Mouse (Mus musculus): ENCODE measurements around the gene Vti1a.

The Vti1a gene

DNA sequence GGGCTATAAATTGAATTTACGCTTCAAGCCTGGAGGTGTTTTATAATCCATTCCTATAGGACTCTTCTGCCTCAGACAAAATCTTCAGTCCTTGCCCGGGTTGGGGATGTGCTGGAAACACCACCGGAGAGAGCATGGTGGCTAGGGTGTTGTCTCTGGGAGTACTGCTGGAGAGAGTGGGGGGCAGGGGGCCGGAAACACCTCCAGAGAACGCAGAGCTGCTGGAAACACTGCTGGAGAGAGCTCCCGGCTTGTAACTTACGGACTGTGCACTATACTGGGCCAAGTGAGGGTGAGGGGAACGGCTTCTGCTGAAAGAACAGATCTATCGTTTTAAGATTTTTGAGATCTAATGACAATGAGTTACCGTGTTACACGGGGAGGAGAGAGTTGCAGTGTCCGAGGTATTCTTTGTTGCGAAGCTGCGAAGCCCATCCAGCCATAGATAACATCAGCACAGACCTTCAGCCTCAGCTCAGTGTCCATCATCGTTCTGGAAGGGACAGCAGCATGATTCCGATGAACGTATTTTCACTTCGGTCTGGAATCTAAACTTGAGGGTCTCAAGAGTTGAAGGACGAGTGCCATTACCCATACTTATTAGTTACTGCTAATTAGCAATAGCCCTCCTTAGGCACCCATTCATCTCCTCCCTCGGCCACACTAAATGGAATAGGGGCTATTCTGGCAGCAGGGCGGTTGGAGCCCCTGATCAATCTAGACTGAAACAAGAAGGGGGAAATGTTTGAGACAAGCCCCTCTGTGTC, 140.4 kb downstream of the Vti1a start:
- no peak for DNase-seq (ENCODE audit: low read depth, low spot score)

DNA sequence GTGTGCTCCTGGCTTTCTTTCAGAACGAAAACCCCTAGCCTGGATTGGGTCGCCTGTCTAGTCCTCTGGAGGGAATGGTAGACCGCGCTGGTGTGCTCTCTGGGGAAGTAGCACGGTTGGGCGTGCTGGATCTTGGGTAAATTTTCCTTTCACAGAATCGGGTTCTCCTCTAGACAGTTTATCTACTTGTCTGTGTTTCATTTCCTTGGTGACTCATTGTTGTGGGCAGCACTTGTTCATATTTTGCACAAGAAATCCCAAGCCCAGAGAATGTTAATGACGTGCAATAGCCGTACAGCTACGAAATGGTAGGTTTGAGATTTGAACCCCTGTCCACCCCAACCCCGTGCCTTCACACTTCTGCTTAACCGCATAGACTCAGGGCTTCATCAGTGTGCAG, 145.9 kb downstream of the Vti1a start:
- DNase-seq (ENCODE audit: low read depth, low spot score) = no peak

DNA sequence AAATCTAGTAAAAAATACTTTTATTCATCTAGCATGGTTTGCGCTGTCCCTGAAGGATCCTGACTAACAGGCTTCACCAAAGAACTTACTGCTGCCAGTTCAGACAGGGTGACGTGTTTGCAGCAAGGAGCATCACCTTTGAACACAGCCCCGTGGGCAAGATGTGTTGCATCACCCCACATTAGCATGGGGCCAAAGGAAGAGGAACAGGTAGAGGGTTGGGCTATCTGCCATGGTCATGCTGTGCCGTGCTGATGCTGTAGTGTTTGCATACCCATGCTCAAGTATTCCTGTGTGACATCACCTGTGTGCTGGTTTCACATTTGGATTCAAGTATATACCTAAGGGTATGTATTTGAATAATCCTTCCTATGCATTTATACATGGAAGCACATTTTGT, 147.6 kb downstream of the Vti1a start:
- no peak for DNase-seq (ENCODE audit: low read depth, low spot score)

DNA sequence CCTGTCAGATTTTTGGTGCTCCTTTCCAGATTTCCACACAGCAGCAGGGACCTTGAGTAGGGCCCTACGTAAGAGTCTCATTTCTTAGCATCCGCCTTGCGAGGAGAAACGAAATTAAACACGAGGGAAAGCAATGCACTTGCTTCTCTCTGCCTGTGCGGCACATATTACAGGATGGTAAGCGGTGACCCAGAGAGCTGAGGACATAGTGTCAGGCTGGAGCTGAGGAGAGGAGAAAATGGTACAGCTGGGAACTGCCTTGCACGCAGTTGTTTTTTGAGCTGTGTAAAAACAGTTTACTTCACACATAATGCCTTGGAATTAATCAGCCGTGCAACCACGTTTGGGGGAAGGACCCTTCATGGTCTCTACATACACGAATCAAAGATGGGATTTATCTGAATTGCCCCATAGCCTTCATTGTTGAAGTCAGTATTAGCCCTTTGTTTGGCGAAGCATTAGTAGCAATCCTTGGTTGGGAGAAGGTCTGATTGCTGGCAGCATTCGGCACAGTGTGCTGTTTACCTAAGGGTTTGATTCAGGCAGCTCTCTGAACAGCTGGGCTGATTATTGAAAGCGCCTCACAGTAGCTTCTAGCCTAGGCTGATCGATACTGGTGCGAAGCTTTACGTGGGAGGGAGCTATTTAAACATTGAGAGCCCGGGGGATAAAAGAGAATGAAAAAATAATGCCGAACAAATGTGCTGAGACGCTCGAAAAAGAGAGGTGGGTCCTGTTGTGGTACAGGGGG, 153.4 kb downstream of the Vti1a start:
- DNase-seq (ENCODE audit: low read depth, low spot score) = no peak

DNA sequence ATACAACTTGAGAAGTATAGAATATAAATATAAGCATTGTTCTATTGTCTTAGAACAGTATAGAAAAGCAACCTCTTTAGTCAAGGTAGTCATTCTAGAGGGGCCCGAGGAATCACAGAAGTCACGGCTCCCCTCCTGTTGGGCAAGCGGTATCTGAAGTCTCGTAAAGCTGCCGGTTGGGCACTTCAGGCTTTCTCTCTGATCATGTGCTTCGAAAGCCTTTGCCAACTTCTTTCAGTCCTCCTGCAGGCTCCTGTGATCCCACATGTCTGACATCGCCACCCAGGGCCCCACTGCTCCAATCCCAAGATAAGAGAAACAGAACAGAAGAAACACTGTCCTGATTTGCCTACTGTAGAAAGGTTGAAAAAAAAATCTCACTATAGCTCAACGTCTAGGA, 156.5 kb downstream of the Vti1a start:
- DNase-seq (ENCODE audit: low read depth, low spot score) = no peak

DNA sequence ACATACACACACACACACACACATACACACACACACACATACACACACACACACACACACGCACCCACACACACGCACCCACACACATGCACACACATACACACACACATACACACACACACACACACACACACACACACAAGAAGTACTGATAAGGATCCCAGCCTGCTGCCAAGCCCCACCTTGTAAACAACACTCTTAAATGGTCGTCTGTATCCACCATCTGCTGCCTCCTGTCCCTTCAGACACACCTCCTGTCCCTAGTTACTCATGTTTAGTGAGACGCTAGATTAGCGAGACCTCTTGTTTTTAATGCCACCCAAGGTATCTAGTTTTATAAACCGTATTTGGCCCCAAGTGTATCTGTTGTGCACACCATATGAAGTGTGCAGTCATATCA, 158.1 kb downstream of the Vti1a start:
- no peak for DNase-seq (ENCODE audit: low read depth, low spot score)

DNA sequence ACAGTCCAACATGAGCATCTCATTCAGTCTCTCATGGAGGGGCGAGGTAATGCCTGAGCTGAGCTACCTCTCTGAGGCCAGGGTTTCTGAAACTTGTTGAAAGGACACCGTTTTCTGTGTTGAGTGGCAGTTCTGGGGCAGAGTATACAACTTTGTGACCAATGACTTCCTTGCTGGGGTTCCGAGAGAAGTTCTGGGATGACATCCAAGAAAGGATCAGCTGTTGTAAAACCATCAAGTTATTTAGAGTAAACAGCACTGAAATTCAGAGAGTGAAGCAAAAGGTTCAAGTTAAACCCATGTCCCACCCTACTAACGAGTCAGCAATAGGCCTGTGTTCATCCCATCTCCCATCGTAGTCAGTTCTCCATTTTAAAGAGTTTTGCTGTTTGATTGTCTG, 164.4 kb downstream of the Vti1a start:
- no peak for DNase-seq (ENCODE audit: low read depth, low spot score)

DNA sequence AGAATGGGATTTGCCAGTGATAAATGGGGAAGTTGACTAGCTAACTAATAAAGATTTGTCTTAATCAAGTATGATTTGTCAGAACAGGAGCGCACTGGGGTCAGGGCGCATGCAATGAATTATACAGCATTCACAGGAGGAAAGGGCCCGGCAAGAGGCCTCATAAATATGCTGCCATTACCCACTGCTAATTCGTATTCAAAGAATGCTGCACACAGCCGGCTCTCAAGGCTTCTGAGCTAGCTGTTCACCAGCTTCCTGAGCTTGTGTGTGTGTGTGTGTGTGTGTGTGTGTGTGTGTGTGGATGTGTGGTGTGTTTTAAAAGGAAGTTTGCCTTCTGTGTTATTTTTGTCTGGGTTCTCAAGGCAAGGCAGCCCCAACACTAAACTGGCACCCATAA, 165.2 kb downstream of the Vti1a start:
- no peak for DNase-seq (ENCODE audit: low read depth, low spot score)

DNA sequence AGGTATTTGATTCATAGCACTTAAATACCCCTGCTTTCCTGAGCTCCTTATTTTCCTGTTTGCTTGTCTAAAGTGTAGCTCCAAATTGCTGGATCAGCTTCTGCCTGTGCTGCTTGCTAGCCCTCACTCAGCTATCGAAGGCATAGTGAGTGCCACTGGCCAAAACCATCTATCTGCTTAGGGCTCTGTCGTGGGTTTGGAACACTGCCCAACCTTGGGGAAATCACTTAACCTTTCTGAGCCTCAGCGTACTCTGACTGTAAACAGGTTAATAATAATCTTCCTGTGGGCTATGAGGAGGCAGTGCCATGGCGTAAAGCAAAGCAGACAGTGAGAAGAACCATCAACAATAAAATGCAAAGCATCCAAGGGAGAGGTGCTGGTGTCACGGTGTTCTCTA, 167.4 kb downstream of the Vti1a start:
- DNase-seq (ENCODE audit: low read depth, low spot score) = no peak

DNA sequence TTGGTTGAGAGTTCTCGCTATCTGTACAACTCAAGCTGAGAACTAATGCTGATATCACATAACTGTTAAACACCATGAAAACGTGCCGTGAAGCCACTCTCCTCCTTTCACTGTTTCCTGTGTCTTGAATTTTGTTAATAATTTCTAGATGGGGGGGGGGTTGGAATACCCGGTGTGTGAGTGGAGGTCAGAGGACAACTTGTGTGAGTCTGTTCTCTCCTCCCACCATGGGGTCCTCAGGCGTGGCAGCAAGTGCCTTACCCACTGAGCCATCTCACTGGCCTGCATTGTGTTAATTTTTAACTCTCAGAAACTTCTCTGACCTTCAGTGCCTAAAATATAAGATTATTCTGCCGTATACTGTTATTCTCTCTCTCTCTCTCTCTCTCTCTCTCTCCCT, 168.5 kb downstream of the Vti1a start:
- DNase-seq (ENCODE audit: low read depth, low spot score) = no peak

DNA sequence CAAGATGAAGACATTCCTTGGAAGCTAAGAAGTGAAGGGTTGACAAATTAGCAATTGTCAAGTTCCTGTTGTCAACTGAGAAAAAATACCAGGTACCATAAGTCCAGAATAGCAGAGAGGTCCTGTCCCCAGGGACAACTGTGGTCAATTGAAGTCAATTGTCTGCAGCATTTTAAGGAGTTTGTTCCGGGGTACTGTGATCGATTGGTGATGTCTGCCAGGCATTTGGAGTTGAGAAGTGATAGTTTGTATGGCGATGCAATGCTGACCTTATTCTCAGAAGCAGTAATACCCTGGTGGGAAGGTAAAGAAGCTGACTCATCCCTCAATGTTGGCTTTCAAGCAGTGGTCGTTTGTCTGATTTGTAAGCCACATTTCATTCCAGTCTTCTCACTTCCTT, 170.4 kb downstream of the Vti1a start:
- DNase-seq (ENCODE audit: low read depth, low spot score) = no peak

DNA sequence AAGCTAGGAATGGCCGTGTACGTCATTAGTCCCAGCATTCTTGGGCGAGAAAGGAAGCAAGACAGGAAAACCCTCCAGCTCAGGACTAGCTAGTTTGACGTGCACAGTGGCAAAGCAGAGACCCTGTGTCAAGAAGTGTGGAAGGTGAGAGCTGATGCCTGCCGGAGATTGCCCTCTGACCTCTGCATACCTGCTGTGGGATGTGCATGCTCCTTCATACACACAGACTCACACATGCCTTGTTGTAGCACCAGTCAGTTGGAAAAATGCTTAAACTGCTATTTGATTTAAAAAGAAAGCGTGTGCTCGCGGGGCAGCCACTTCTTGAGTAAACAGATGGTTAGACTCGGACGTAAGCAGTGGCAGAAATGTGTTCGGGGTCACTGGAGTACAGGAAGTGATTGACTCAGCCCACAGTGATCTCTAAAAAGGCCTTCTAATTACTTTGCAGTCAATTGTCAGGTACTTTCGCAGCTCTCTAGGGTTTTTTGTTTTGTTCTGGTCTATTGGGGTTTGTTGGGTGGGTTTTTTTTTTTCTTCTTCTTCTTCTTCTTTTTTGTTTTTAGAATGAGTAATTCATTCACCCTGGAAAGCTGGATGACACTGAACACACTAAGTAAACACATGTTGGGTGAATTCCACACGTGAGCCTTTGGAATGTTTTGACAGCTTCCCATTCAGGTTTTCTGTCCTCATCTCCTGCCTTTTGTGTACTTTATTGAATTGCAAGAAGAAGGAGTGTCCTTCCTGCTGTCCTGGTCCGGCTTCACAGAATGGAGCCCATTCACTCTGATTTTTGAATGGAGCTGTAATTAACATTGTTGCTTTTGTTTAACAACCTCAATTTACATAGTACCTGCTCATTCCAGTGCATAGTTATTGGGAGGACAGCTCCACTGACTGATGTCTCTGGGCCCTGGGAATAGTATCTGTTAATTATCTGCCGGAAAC, 175.3 kb downstream of the Vti1a start:
- DNase-seq (ENCODE audit: low read depth, low spot score) = no peak

DNA sequence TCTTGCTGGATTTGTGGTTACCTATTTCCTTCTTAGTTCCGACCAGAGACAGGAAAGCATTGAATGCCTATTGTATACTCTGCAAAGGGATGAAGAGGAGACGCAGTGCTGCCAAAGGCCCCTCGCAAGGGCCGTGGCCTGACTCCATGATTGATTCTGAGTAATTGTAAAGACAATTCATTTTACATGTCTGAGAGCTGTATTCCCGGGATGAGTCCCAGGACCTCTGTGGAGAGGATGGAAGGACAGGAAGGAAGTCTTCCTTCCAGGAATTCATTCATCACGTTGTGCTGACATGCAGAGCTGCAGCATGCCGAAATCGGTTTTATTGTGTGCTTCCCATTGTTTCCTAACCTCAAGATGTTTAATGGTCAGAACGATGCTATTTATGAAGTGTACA, 180.2 kb downstream of the Vti1a start:
- no peak for DNase-seq (ENCODE audit: low read depth, low spot score)

DNA sequence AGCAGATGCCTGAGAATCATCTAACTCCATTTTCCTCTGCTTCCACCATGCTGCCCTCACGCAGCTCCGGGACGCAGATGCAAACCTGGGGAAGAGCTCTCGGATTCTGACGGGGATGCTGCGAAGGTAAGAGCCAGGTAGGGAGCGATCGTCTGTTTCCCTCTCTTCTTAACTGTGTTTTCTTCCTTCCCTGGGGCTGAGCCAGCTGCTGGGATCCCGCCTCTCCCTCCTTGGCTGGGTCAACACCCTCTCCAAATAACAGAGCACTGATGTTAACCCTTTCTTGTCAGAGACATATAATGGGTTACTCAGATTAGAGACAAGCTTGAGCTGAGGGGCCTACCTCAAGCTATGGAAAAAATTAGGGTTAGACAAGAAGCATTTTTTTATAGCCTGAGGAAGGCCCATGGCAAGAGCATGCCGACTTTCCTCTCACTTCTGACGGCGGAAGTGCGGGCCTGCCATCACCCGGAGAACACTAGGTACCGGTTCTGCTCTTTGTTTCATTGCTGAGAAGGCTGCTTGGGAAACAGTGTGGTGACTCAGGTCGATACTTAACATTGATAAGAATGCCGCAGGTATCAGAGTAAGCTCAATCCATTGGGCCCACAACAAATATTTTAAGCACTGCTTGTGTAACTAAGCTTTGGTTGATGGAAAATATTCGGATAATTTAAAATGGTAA, 183.2 kb downstream of the Vti1a start:
- DNase-seq (ENCODE audit: low read depth, low spot score) = no peak

DNA sequence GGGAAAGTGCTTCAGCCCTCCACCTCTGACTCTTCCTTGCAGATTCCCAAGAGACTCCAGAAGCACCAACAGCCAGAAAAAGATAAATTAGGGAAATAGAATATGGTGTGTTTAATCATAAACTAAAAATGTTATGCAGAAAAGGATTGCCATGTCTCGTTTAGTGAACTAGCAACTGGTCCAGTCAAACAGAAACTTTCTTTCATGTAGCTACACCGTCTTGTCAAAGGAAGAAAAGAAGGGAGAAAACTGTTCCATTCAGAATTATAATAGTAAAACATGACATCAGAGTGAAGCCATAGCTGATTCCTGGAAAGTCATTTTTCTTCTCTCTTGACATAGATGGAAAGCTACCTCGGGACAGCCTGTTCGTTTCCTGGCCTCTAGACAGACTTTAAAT, 185.9 kb downstream of the Vti1a start:
- DNase-seq (ENCODE audit: low read depth, low spot score) = no peak

DNA sequence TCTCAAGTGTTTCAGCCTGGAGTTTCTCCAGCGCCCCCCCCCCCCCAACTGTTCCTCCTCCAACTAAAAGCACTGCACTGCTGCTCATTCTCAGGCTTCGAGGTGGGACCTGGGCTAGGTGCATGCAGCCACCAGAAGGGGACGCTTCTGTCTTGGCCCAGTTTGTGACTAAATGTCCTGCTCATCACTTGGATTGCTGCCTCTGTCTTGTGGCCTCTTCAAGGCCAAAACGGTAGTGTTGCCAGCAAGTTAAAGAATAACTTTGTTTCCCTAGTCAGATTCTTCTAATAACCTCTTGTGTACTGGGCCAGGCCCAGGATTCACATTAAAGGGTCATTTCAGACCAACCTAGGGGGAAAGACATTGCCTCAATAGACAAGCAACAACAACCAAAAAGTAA, 187.7 kb downstream of the Vti1a start:
- no peak for DNase-seq (ENCODE audit: low read depth, low spot score)

DNA sequence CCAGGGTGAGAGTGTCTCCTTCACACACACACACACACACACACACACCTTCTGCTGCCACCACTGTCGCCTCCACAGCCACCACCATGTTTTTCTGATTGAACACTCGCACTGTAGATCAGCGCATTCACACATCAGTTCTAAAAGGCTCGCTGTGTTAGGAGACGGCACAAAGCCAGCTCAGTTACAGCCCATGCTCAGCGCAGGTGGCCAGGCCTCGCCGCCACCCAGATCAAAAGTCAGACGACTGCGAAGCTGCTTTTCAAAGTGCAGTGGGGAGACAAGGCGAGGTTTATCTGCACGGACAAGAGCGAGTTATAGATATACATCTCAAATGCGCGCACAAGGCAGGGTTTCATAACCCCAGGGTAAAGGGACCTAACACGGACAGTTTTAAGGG, 191.7 kb downstream of the Vti1a start:
- no peak for DNase-seq (ENCODE audit: low read depth, low spot score)

DNA sequence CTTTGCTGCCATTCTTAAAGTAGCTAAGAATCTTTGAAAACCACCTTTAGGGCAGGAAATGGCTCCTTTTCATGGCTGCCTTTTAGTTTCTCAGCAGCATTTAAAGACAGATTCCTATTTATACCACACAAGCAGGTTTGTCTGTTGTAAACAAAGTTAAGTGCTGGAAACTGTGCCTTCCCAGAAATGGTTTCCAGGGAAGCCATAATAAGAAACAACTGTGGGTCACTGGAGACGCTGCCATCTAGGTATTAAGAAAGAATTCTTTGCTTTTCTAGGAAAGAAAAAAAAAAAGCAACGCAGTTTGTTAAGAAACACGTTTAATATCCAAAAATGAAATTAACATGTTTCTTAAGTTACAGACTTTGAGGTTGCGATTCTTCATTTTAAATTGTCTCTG, 192.1 kb downstream of the Vti1a start:
- DNase-seq (ENCODE audit: low read depth, low spot score) = no peak

DNA sequence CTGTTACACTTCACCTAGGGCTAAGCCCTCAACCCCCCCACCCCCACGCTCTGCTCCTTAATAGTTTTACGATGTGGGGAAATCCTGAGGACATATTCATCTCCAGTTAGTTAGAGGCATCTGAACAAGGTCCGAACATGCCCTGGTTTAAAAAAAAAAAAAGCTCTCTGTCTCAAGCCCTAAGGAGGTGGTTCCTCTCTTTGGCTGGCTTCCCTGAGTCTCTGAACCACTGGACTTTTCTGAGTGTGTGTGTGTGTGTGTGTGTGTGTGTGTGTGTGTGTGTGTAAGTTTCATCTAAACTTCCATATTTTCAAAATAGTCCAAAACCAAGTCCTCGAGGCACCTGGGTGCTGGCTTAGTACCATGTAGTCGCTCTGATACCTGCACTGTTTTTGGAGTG, 192.9 kb downstream of the Vti1a start:
- no peak for DNase-seq (ENCODE audit: low read depth, low spot score)

DNA sequence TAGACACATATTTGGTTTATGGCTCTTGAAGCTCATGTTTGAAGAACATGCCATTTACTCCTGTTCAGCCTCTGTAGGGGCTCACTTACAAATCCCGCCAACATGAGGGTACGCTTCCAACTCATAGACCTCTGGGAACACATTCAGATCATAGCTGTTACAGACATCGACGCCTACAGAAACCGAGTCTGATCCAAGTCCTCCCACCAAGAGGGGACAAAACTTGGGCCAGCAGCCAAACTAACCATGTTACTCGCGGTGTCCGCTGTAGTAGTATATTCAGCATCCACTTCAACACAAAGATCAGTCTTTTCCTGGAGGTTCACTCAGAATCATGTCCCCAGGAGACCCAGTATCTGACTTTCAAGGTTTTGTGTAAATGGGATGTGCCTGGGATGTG, 193.5 kb downstream of the Vti1a start:
- DNase-seq (ENCODE audit: low read depth, low spot score) = no peak

DNA sequence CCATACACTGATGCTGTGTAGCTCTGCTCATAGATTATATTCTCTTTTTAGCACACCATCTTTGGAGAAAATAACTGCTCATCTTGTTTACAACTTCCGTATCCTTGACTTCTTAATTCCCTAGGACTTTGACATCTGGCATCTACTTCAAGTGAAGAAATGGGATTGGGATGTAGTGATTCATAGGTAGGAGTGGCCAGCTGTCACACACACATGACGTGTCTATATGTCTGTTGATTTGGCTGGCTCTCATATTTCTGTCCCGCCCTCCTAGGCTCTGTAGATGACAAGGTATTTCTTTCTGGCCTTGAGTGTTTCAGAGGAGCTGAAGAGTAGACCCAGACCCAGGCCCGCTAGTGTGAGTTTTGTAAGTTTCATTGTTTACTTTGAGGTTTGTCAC, 197.8 kb downstream of the Vti1a start:
- no peak for DNase-seq (ENCODE audit: low read depth, low spot score)

DNA sequence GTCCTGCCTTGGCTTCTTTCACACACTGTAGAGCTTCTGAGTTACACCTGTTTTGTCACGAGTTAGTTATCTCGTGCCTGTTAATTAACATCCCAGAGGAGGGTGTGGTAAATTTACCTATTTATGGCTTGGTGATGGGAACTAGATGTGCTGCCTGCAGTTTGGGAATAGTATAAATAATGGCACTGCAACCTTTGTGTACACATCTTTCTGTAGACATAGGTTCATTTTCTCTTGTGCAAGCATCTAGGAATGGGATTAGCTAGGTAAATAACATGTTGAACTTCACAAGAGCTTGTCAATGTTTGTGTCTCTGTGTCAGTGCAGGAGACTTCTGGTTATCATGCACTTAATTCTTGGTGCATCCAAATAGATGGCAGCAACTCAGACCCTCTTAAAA, 204.1 kb downstream of the Vti1a start:
- no peak for DNase-seq (ENCODE audit: low read depth, low spot score)
